ENCODE assay signal across 9 mouse cellular contexts in genomic region chr7:104646841-104647482, GRCm38 (mm10). TPM values are rescaled to one million over a fixed set of nuclear protein-coding genes. Genes with fewer than 3 reads are reported as not detected.
DNase-seq lines count a peak whose midpoint lies in the region; ATAC-seq and TF ChIP-seq lines count a peak whose summit lies in the region.
"Had no signal": no experiment of that assay in that cellular context is flagged by ENCODE, and none has a peak within 500 bp of the region (broad histone marks: within the 10 kb centered on the region; RNA-seq: fewer than 3 reads in every experiment).

Gene Olfr658, minus strand, starts transcription at chr7:104647305.

- 20% methylated on average over 21 of the region's 22 CpGs for WGBS in heart, embryonic 10.5 days
- 28% methylated on average over 21 of the region's 22 CpGs for WGBS in kidney, adult 2 months
- 19% methylated on average over 22 of the region's 22 CpGs for WGBS in limb, embryonic 14.5 days
- 19% methylated on average over 22 of the region's 22 CpGs for WGBS in midbrain, embryonic 13.5 days

- no peaks in the 10 kb centered on the region for H3K27me3 ChIP-seq in heart, embryonic 10.5 days (ENCODE audit: insufficient read depth, poor library complexity, severe bottlenecking)
- no peaks in the 10 kb centered on the region for H3K27me3 ChIP-seq in kidney, adult 2 months (replicated peaks; ENCODE audit: control insufficient read depth, insufficient read depth, low read length)
- no peaks in the 10 kb centered on the region for H3K27me3 ChIP-seq in limb, embryonic 14.5 days (ENCODE audit: control insufficient read depth, insufficient read depth, low read length)
- H3K27me3 ChIP-seq in midbrain, embryonic 13.5 days = no peaks in the 10 kb centered on the region
- H3K27me3 ChIP-seq in splenic B cell, adult 2 months (ENCODE audit: control insufficient read depth, insufficient read depth, low read length, poor library complexity, severe bottlenecking) = no peaks in the 10 kb centered on the region

- ATAC-seq in limb, embryonic 14.5 days (ENCODE audit: low FRiP score, low read depth) = no peak
- ATAC-seq in midbrain, embryonic 13.5 days = peak; percentile 96

- H3K36me3 ChIP-seq in heart, embryonic 10.5 days = no peaks in the 10 kb centered on the region
- no peaks in the 10 kb centered on the region for H3K36me3 ChIP-seq in kidney, adult 2 months (ENCODE audit: control insufficient read depth, insufficient read depth, low read length)
- no peaks in the 10 kb centered on the region for H3K36me3 ChIP-seq in limb, embryonic 14.5 days (ENCODE audit: control insufficient read depth, insufficient read depth, low read length)
- no peaks in the 10 kb centered on the region for H3K36me3 ChIP-seq in midbrain, embryonic 13.5 days
- H3K36me3 ChIP-seq in splenic B cell, adult 2 months (ENCODE audit: control insufficient read depth, insufficient read depth, low read length, poor library complexity, severe bottlenecking) = no peaks in the 10 kb centered on the region

- DNase-seq in layer of hippocampus, adult 11-12 months (ENCODE audit: low spot score) = peak; percentile 14
- no peak for DNase-seq in layer of hippocampus, adult 9-10 months (ENCODE audit: low spot score)
- peak; percentile 73 for DNase-seq in embryo, embryonic 11 days
- DNase-seq in heart, embryonic 10.5 days (ENCODE audit: low spot score) = peak; percentile 78
- DNase-seq in kidney, adult 2 months = peak; percentile 26
- no peak for DNase-seq in limb, embryonic 14.5 days (ENCODE audit: low spot score)
- peak; percentile 69 for DNase-seq in splenic B cell, adult 2 months (ENCODE audit: low read depth, low spot score)

- H3K4me2 ChIP-seq in limb, embryonic 14.5 days (replicated peaks; ENCODE audit: low read depth, low read length, severe bottlenecking) = peak within 1 kb of the TSS; percentile 30; the same call in 1 of the 2 replicates
- peak within 1 kb of the TSS; percentile 49 for H3K4me2 ChIP-seq in midbrain, embryonic 13.5 days (replicated peaks)

- no peak within 1 kb of the TSS for H3K27ac ChIP-seq in heart, embryonic 10.5 days
- H3K27ac ChIP-seq in kidney, adult 2 months (ENCODE audit: insufficient read depth, low read depth, low read length) = no peak within 1 kb of the TSS
- H3K27ac ChIP-seq in limb, embryonic 14.5 days (replicated peaks; ENCODE audit: low read depth, low read length) = no peak within 1 kb of the TSS
- H3K27ac ChIP-seq in midbrain, embryonic 13.5 days = no peak within 1 kb of the TSS

- TF ChIP-seq CTCF in kidney, adult 2 months (conservative IDR thresholded peaks at IDR 0.05; ENCODE audit: insufficient read depth, insufficient read length, low read depth, low read length) = peak; percentile 51

- H3K4me3 ChIP-seq in heart, embryonic 10.5 days = peak within 1 kb of the TSS; percentile 48
- no peak within 1 kb of the TSS for H3K4me3 ChIP-seq in kidney, adult 2 months (ENCODE audit: insufficient read depth, low read depth, low read length)
- no peak within 1 kb of the TSS for H3K4me3 ChIP-seq in limb, embryonic 14.5 days (replicated peaks; ENCODE audit: low read length)
- H3K4me3 ChIP-seq in midbrain, embryonic 13.5 days (replicated peaks) = peak within 1 kb of the TSS; percentile 34
- H3K4me3 ChIP-seq: myocyte had no signal

- H3K4me1 ChIP-seq in heart, embryonic 10.5 days = no peaks in the 10 kb centered on the region
- H3K4me1 ChIP-seq in kidney, adult 2 months (ENCODE audit: control insufficient read depth, insufficient read depth, low read length) = no peaks in the 10 kb centered on the region
- H3K4me1 ChIP-seq in limb, embryonic 14.5 days (ENCODE audit: control insufficient read depth, insufficient read depth, low read length) = no peaks in the 10 kb centered on the region
- H3K4me1 ChIP-seq in midbrain, embryonic 13.5 days (replicated peaks) = no peaks in the 10 kb centered on the region

- no peak for TF ChIP-seq POLR2A in kidney, adult 2 months (IDR thresholded peaks at IDR 0.05; ENCODE audit: low read depth, low read length)
- no peak for TF ChIP-seq POLR2A in limb, embryonic 14.5 days (IDR thresholded peaks at IDR 0.05; ENCODE audit: borderline replicate concordance, extremely low read depth, insufficient read depth, insufficient read length)

- no peaks in the 10 kb centered on the region for H3K9me3 ChIP-seq in heart, embryonic 10.5 days
- no peaks in the 10 kb centered on the region for H3K9me3 ChIP-seq in limb, embryonic 14.5 days (ENCODE audit: control insufficient read depth, low read length)
- H3K9me3 ChIP-seq in midbrain, embryonic 13.5 days = no peaks in the 10 kb centered on the region

- H3K9ac ChIP-seq in limb, embryonic 14.5 days (ENCODE audit: low read depth, low read length, severe bottlenecking) = no peak within 1 kb of the TSS
- H3K9ac ChIP-seq in midbrain, embryonic 13.5 days (replicated peaks) = no peak within 1 kb of the TSS

RNA-seq across cellular contexts. Expression of gene Olfr658, which starts in this region (rescaled TPM):
- polyA plus RNA-seq in heart, embryonic 10.5 days (2016; fragmentation: Nextera tagmentation; extraction: Ambion mirVana) = not detected in 2 replicates
- polyA plus RNA-seq in kidney, adult 2 months (2012; rRNA removed) = not detected in 2 replicates
- polyA plus RNA-seq in limb, embryonic 14.5 days (2012; rRNA removed) = 0.01 TPM in 1 of 2 replicates, not detected in the other
- not detected in 2 replicates for polyA plus RNA-seq in limb, embryonic 14.5 days (2014; fragmentation: Nextera tagmentation; extraction: Ambion mirVana)
- polyA plus RNA-seq in midbrain, embryonic 13.5 days (2015; fragmentation: Nextera tagmentation; extraction: Ambion mirVana) = 0.06 and 0.11 TPM in 2 replicates
- polyA plus RNA-seq: myocyte had no signal

Comparison
In these comparisons a context has a peak if more than half of its experiments do, and no peak if none do; other contexts are left out.
1. DNase-seq: peak in layer of hippocampus, adult 11-12 months (single experiment), embryo, embryonic 11 days (single experiment) and splenic B cell, adult 2 months (single experiment); none in layer of hippocampus, adult 9-10 months (single experiment) and limb, embryonic 14.5 days (single experiment).
2. Peak in DNase-seq and H3K4me3 ChIP-seq in heart, embryonic 10.5 days; RNA of the gene not detected or under 1 TPM.
3. Peak in DNase-seq in kidney, adult 2 months; RNA of the gene not detected or under 1 TPM.
4. Peak in ATAC-seq, H3K4me3 ChIP-seq and H3K4me2 ChIP-seq in midbrain, embryonic 13.5 days; RNA of the gene not detected or under 1 TPM.